Mouse (Mus musculus): ENCODE results near the gene Gm28042.

GRCm38 (mm10) chr2:119994839-119995238 is 32.5 kb upstream of the Gm28042 start:
- TF ChIP-seq CTCF (IDR thresholded peaks at IDR 0.05) (no peak), EP300 (IDR thresholded peaks at IDR 0.05) (no peak)

Measured in lung, postnatal 0 days (tissue).